Mouse (Mus musculus) CH12.LX (cell line): ENCODE measurements around the gene 1700088E04Rik. TPM values are rescaled to one million over a fixed set of nuclear protein-coding genes. Genes with fewer than 3 reads are reported as not detected.

Experiments used
- DNase-seq: peaks from one replicate; pipeline ENCODE4 v3.0.0-alpha.2; 2013; ENCODE audit errors: extremely low read depth
- H3K27ac ChIP-seq: 2 replicates; pipeline ENCODE4 v1.5.1; 2012; ENCODE audit warnings: low read depth, mild to moderate bottlenecking, control low read depth, moderate library complexity; ENCODE audit not compliant: insufficient read depth
- H3K27me3 ChIP-seq: replicated peaks from 2 replicates; pipeline ENCODE3; 2012; ENCODE audit warnings: inconsistent platforms
- H3K36me3 ChIP-seq, 2 experiments: replicated peaks in 1 of 2; 2 replicates each; pipeline versions ENCODE3 to v1.6.1; 2012; ENCODE audit warnings: inconsistent platforms in 1 of 2, low read length in 1 of 2, mild to moderate bottlenecking in 1 of 2, mixed read lengths in 1 of 2, moderate library complexity in 1 of 2; ENCODE audit not compliant: control insufficient read depth in 1 of 2, insufficient read depth in 1 of 2
- H3K4me1 ChIP-seq, 2 experiments: 2 replicates each; pipeline ENCODE4 v1.6.1; 2012; ENCODE audit warnings: inconsistent platforms in 1 of 2, moderate library complexity in 1 of 2; ENCODE audit not compliant: insufficient read depth in 2 of 2, control insufficient read depth in 1 of 2
- H3K4me2 ChIP-seq: 2 replicates; pipeline ENCODE4 v1.6.1; 2012; ENCODE audit warnings: low read depth, mild to moderate bottlenecking, control low read depth; ENCODE audit not compliant: poor library complexity, insufficient read depth, severe bottlenecking
- H3K4me3 ChIP-seq, 3 experiments: fragments of 150-350 bp in 1 of 3; sonication (generic) in 1 of 3; replicated peaks in 1 of 3; 2 replicates each; pipeline versions ENCODE3 to v1.5.1; 2011 to 2012; ENCODE audit warnings: low read depth in 2 of 3, low read length in 2 of 3, mild to moderate bottlenecking in 2 of 3, moderate library complexity in 2 of 3, control low read depth in 1 of 3, improper control_type of control experiment in 1 of 3, inconsistent platforms in 1 of 3, mixed read lengths in 1 of 3; ENCODE audit not compliant: poor library complexity in 1 of 3
- H3K79me2 ChIP-seq: replicated peaks from 2 replicates; pipeline ENCODE4 v1.6.1; 2012; ENCODE audit warnings: mild to moderate bottlenecking, moderate library complexity; ENCODE audit not compliant: control insufficient read depth, poor library complexity, insufficient read depth, severe bottlenecking; ENCODE audit errors: extremely low read depth
- H3K9ac ChIP-seq: 2 replicates; pipeline ENCODE4 v1.6.1; 2012; ENCODE audit warnings: low read depth, mild to moderate bottlenecking, control low read depth, moderate library complexity; ENCODE audit not compliant: insufficient read depth
- H3K9me3 ChIP-seq: replicated peaks from 2 replicates; pipeline ENCODE3; 2012; ENCODE audit warnings: low read length, inconsistent platforms, mixed read lengths
- ELF1 ChIP-seq: IDR thresholded peaks from 2 replicates; pipeline ENCODE4 v1.6.1; 2014; ENCODE audit warnings: low read depth, mild to moderate bottlenecking, inconsistent platforms, low read length, improper control_type of control experiment
- EP300 ChIP-seq: IDR thresholded peaks from 2 replicates; pipeline ENCODE4 v1.6.1; 2011; ENCODE audit warnings: low read length, improper control_type of control experiment
- IRF4 ChIP-seq: IDR thresholded peaks from 2 replicates; pipeline ENCODE4 v1.6.1; 2014; ENCODE audit warnings: low read depth, mild to moderate bottlenecking, inconsistent platforms, low read length, improper control_type of control experiment
- MXI1 ChIP-seq: IDR thresholded peaks from 2 replicates; pipeline ENCODE4 v1.6.1; 2011; ENCODE audit warnings: mild to moderate bottlenecking, low read depth, low read length, improper control_type of control experiment
- SIN3A ChIP-seq: IDR thresholded peaks from 2 replicates; pipeline ENCODE4 v1.6.1; 2012; ENCODE audit warnings: low read length, improper control_type of control experiment, inconsistent platforms
- TCF12 ChIP-seq: IDR thresholded peaks from 2 replicates; pipeline ENCODE4 v1.6.1; 2014; ENCODE audit warnings: low read depth, mild to moderate bottlenecking, inconsistent platforms, low read length, improper control_type of control experiment
- USF2 ChIP-seq: conservative IDR thresholded peaks from 2 replicates; pipeline ENCODE4 v1.6.1; 2011; ENCODE audit warnings: low read depth, low read length, improper control_type of control experiment
- dilution Hi-C: fragments of 300-500 bp; cut with MboI; formaldehyde crosslinking; loops from 2 replicates; pipeline ENCODE4 v1.14.3; 2020; ENCODE audit warnings: low sequenced_read_pairs; ENCODE audit not compliant: extremely low pct_unique_long_range_greater_than_20kb, extremely low pct_ligation_motif_present
- in situ Hi-C: fragments of 300-500 bp; cut with MboI; formaldehyde crosslinking; loops from 3 replicates; pipeline ENCODE4 v1.14.3; 2019; ENCODE audit warnings: low sequenced_read_pairs, low pct_ligation_motif_present, low pct_unique_long_range_greater_than_20kb, mixed read lengths
- polyA plus RNA-seq: library from polyadenylated mRNA; unstranded; fragments of >175 nt; gene quantifications from 2 replicates; pipeline ENCODE4 v1.2.1, GENCODE M21; 2012; ENCODE audit warnings: low read depth; ENCODE audit not compliant: insufficient read length
- total RNA-seq, 2 experiments: library from RNA; depleted of rRNA; stranded (reverse); fragments of 300-350 nt in 1 of 2; fragments of >200 nt in 1 of 2; gene quantifications; 2 replicates each; pipeline ENCODE4 v1.2.3; 2012 to 2014

The 1700088E04Rik gene
- total and polyA plus RNA-seq, 3 experiments = 1.0 to 4.2 (median 2.1) TPM

- no peak for TF ChIP-seq EP300
- no peak for TF ChIP-seq SIN3A
- TF ChIP-seq, all 38 proteins: peak for 0
Observed at GRCm38 (mm10) chr15:79092284-79092683, 48.8 kb downstream of the 1700088E04Rik start (continued).

GRCm38 (mm10) chr15:79079567-79079966 lies 61.5 kb downstream of the 1700088E04Rik start:
- Histone ChIP-seq H3K4me2 (no peak overlapping the region), H3K36me3 (peaks cover 73 to 82% of the 10 kb centered on the region in 2 experiments), H3K27me3 (no peaks in the 10 kb centered on the region), H3K4me3 (no peak overlapping the region)
- DNase-seq = no peak
- no peak for TF ChIP-seq TCF12
- no peak for TF ChIP-seq USF2
- no peak for TF ChIP-seq IRF4
- TF ChIP-seq ELF1 = no peak
- no peak for TF ChIP-seq MXI1
- TF ChIP-seq, all 38 proteins: peak for 0
- peaks cover 3 to 28% of the 10 kb centered on the region in 2 experiments for H3K4me1 ChIP-seq
- in situ Hi-C loops (no loop called here), dilution Hi-C loops (no loop called here)
- H3K9ac ChIP-seq = no peak overlapping the region
- no peaks in the 10 kb centered on the region for H3K9me3 ChIP-seq
- H3K79me2 ChIP-seq = peaks cover 35% of the 10 kb centered on the region
- no peak overlapping the region for H3K27ac ChIP-seq

Other genes with a start within 250 kb of the 1700088E04Rik start
- gene Gm49510, start 241.6 kb downstream of the 1700088E04Rik start, total RNA-seq (2012; rRNA removed) = 0.25 and 0.50 TPM in 2 replicates
- gene Gm49510, start 241.6 kb downstream of the 1700088E04Rik start, total RNA-seq (2014; rRNA removed) = 0.12 and 0.15 TPM in 2 replicates
- gene Gm49510, start 241.6 kb downstream of the 1700088E04Rik start, polyA plus RNA-seq = 0.78 TPM in 1 of 2 replicates, not detected in the other
- 20.6 and 23.8 TPM in 2 replicates for gene Sh3bp1, start 241.5 kb downstream of the 1700088E04Rik start, total RNA-seq (2012; rRNA removed)
- 12.3 and 15.5 TPM in 2 replicates for gene Sh3bp1, start 241.5 kb downstream of the 1700088E04Rik start, total RNA-seq (2014; rRNA removed)
- gene Sh3bp1, start 241.5 kb downstream of the 1700088E04Rik start, polyA plus RNA-seq = 48.6 and 69.7 TPM in 2 replicates
- gene Pdxp, start 227.3 kb downstream of the 1700088E04Rik start, total RNA-seq (2012; rRNA removed) = 9.3 and 9.8 TPM in 2 replicates
- gene Pdxp, start 227.3 kb downstream of the 1700088E04Rik start, total RNA-seq (2014; rRNA removed) = 2.8 and 3.1 TPM in 2 replicates
- gene Pdxp, start 227.3 kb downstream of the 1700088E04Rik start, polyA plus RNA-seq = 3.4 and 5.4 TPM in 2 replicates
- gene Lgals1, start 214.5 kb downstream of the 1700088E04Rik start, total RNA-seq (2012; rRNA removed) = 735 and 858 TPM in 2 replicates
- 791 and 805 TPM in 2 replicates for gene Lgals1, start 214.5 kb downstream of the 1700088E04Rik start, total RNA-seq (2014; rRNA removed)
- 592 and 637 TPM in 2 replicates for gene Lgals1, start 214.5 kb downstream of the 1700088E04Rik start, polyA plus RNA-seq
- gene Nol12, start 206.3 kb downstream of the 1700088E04Rik start, total RNA-seq (2012; rRNA removed) = 33.2 and 40.0 TPM in 2 replicates
- gene Nol12, start 206.3 kb downstream of the 1700088E04Rik start, total RNA-seq (2014; rRNA removed) = 13.2 and 13.7 TPM in 2 replicates
- 89.5 and 91.1 TPM in 2 replicates for gene Nol12, start 206.3 kb downstream of the 1700088E04Rik start, polyA plus RNA-seq
- gene Triobp, start 193.5 kb downstream of the 1700088E04Rik start, total RNA-seq (2012; rRNA removed) = 26.3 and 31.0 TPM in 2 replicates
- 10.9 and 11.5 TPM in 2 replicates for gene Triobp, start 193.5 kb downstream of the 1700088E04Rik start, total RNA-seq (2014; rRNA removed)
- gene Triobp, start 193.5 kb downstream of the 1700088E04Rik start, polyA plus RNA-seq = 25.5 and 27.3 TPM in 2 replicates
- gene H1f0, start 112.8 kb downstream of the 1700088E04Rik start, total RNA-seq (2012; rRNA removed) = 70.6 and 100 TPM in 2 replicates
- 15.9 TPM in 2 replicates for gene H1f0, start 112.8 kb downstream of the 1700088E04Rik start, total RNA-seq (2014; rRNA removed)
- 11.9 and 12.5 TPM in 2 replicates for gene H1f0, start 112.8 kb downstream of the 1700088E04Rik start, polyA plus RNA-seq
- gene Galr3, start 99.4 kb downstream of the 1700088E04Rik start, total RNA-seq (2012; rRNA removed) = 1.6 TPM in 2 replicates
- 0.70 and 0.90 TPM in 2 replicates for gene Galr3, start 99.4 kb downstream of the 1700088E04Rik start, total RNA-seq (2014; rRNA removed)
- 0.75 and 1.2 TPM in 2 replicates for gene Galr3, start 99.4 kb downstream of the 1700088E04Rik start, polyA plus RNA-seq
- 37.1 and 38.6 TPM in 2 replicates for gene Ankrd54, start 78.4 kb downstream of the 1700088E04Rik start, total RNA-seq (2012; rRNA removed)
- 23.1 and 26.4 TPM in 2 replicates for gene Ankrd54, start 78.4 kb downstream of the 1700088E04Rik start, total RNA-seq (2014; rRNA removed)
- gene Ankrd54, start 78.4 kb downstream of the 1700088E04Rik start, polyA plus RNA-seq = 21.8 and 22.8 TPM in 2 replicates
- 323 and 347 TPM in 2 replicates for gene Eif3l, start 66.1 kb downstream of the 1700088E04Rik start, total RNA-seq (2012; rRNA removed)
- gene Eif3l, start 66.1 kb downstream of the 1700088E04Rik start, total RNA-seq (2014; rRNA removed) = 379 and 392 TPM in 2 replicates
- gene Eif3l, start 66.1 kb downstream of the 1700088E04Rik start, polyA plus RNA-seq = 303 and 306 TPM in 2 replicates
- 6.3 and 6.7 TPM in 2 replicates for gene Micall1, start 32.4 kb downstream of the 1700088E04Rik start, total RNA-seq (2012; rRNA removed)
- 1.5 and 1.7 TPM in 2 replicates for gene Micall1, start 32.4 kb downstream of the 1700088E04Rik start, total RNA-seq (2014; rRNA removed)
- gene Micall1, start 32.4 kb downstream of the 1700088E04Rik start, polyA plus RNA-seq = 8.9 and 10.4 TPM in 2 replicates
- 286 and 376 TPM in 2 replicates for gene Polr2f, start 244 bp downstream of the 1700088E04Rik start, total RNA-seq (2012; rRNA removed)
- 157 and 218 TPM in 2 replicates for gene Polr2f, start 244 bp downstream of the 1700088E04Rik start, total RNA-seq (2014; rRNA removed)
- gene Polr2f, start 244 bp downstream of the 1700088E04Rik start, polyA plus RNA-seq = 414 and 431 TPM in 2 replicates
- gene Sox10, start 24.0 kb upstream of the 1700088E04Rik start, total RNA-seq (2012; rRNA removed) = 0.04 and 0.08 TPM in 2 replicates
- not detected in 2 replicates for gene Sox10, start 24.0 kb upstream of the 1700088E04Rik start, total RNA-seq (2014; rRNA removed)
- not detected in 2 replicates for gene Sox10, start 24.0 kb upstream of the 1700088E04Rik start, polyA plus RNA-seq
- 23.2 and 23.4 TPM in 2 replicates for gene Pick1, start 87.9 kb upstream of the 1700088E04Rik start, total RNA-seq (2012; rRNA removed)
- gene Pick1, start 87.9 kb upstream of the 1700088E04Rik start, total RNA-seq (2014; rRNA removed) = 13.9 and 15.4 TPM in 2 replicates
- 14.9 and 18.5 TPM in 2 replicates for gene Pick1, start 87.9 kb upstream of the 1700088E04Rik start, polyA plus RNA-seq
- 0.21 and 0.29 TPM in 2 replicates for gene Gm49486, start 88.1 kb upstream of the 1700088E04Rik start, total RNA-seq (2012; rRNA removed)
- 0.49 and 0.77 TPM in 2 replicates for gene Gm49486, start 88.1 kb upstream of the 1700088E04Rik start, total RNA-seq (2014; rRNA removed)
- gene Gm49486, start 88.1 kb upstream of the 1700088E04Rik start, polyA plus RNA-seq = 0.59 and 1.3 TPM in 2 replicates
- 0.08 and 0.29 TPM in 2 replicates for gene Slc16a8, start 113.5 kb upstream of the 1700088E04Rik start, total RNA-seq (2012; rRNA removed)
- not detected in 2 replicates for gene Slc16a8, start 113.5 kb upstream of the 1700088E04Rik start, total RNA-seq (2014; rRNA removed)
- 0.79 and 0.83 TPM in 2 replicates for gene Slc16a8, start 113.5 kb upstream of the 1700088E04Rik start, polyA plus RNA-seq
- gene Baiap2l2, start 144.3 kb upstream of the 1700088E04Rik start, total RNA-seq (2012; rRNA removed) = 0.21 and 1.5 TPM in 2 replicates
- gene Baiap2l2, start 144.3 kb upstream of the 1700088E04Rik start, total RNA-seq (2014; rRNA removed) = not detected in 2 replicates
- 0.84 and 1.2 TPM in 2 replicates for gene Baiap2l2, start 144.3 kb upstream of the 1700088E04Rik start, polyA plus RNA-seq
- gene Pla2g6, start 187.1 kb upstream of the 1700088E04Rik start, total RNA-seq (2012; rRNA removed) = 18.7 and 20.9 TPM in 2 replicates
- 9.1 and 9.3 TPM in 2 replicates for gene Pla2g6, start 187.1 kb upstream of the 1700088E04Rik start, total RNA-seq (2014; rRNA removed)
- gene Pla2g6, start 187.1 kb upstream of the 1700088E04Rik start, polyA plus RNA-seq = 12.7 and 14.8 TPM in 2 replicates
- gene Maff, start 205.4 kb upstream of the 1700088E04Rik start, total RNA-seq (2012; rRNA removed) = 9.3 and 15.4 TPM in 2 replicates
- gene Maff, start 205.4 kb upstream of the 1700088E04Rik start, total RNA-seq (2014; rRNA removed) = 7.6 and 9.2 TPM in 2 replicates
- gene Maff, start 205.4 kb upstream of the 1700088E04Rik start, polyA plus RNA-seq = 9.7 and 10.5 TPM in 2 replicates